Mouse (Mus musculus) lung, adult 2 months (tissue): ENCODE measurements around the gene Slc30a10. TPM values are rescaled to one million over a fixed set of nuclear protein-coding genes. Genes with fewer than 3 reads are reported as not detected.

Experiments
- DNase-seq: peaks from one replicate; pipeline ENCODE4 v3.0.0; 2022
- H3K4me1 ChIP-seq: fragments of 200-500 bp; 2 replicates; pipeline ENCODE4 v1.6.1; 2011; ENCODE audit warnings: low read length; ENCODE audit not compliant: control insufficient read depth, insufficient read depth
- H3K4me3 ChIP-seq: fragments of 200-500 bp; replicated peaks from 2 replicates; pipeline ENCODE3; 2011; ENCODE audit warnings: low read depth, mild to moderate bottlenecking, control low read depth, low read length; ENCODE audit errors: extremely low read depth
- CTCF ChIP-seq: fragments of 200-500 bp; IDR thresholded peaks from 2 replicates; pipeline ENCODE4 v1.5.1; 2011; ENCODE audit warnings: mild to moderate bottlenecking, low read length, control low read depth; ENCODE audit not compliant: insufficient read depth
- POLR2A ChIP-seq: fragments of 200-500 bp; IDR thresholded peaks from 2 replicates; pipeline ENCODE4 v1.6.1; 2011; ENCODE audit warnings: low read depth, mild to moderate bottlenecking, control low read depth, low read length, borderline replicate concordance; ENCODE audit errors: extremely low read depth
- WGBS: fragments of 180-500 bp; shearing (Covaris S2); methylation state at CpG from one replicate; pipeline ENCODE4 v1.1.7; 2018; 5-methylcytosine and 5-hydroxymethylcytosine counted together
- polyA plus RNA-seq: library from polyadenylated mRNA; depleted of rRNA; stranded (reverse); fragments of >200 nt; gene quantifications from 2 replicates; pipeline ENCODE4 v1.2.3, GENCODE M21; 2012; rRNA removed

Gene Slc30a10
- polyA plus RNA-seq, result 0.01 TPM in 1 of 2 replicates, not detected in the other

DNA sequence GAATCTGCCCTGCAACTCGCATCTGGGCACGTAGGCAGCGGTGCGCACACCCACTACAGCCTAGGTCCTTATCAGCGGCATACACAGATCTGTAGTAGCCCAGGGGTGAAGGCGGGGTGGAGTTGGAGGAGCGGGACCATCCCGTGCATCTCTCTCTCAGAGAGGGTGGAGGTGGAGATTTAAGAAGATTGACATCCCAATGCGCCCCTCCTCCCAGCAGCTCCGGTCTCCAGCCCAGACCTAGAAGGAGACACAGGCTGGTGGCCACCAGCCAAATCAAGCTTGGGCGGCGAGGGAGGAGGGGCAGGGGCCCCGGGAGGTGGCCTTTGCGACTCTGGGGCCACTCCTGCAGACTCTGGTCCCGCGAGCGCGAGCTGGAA lies at the start of gene Slc30a10:
Gene Slc30a10 (plus strand): TSS at position 274 of the 380 bp plus-strand sequence.
- no peak within 1 kb of the TSS for H3K4me3 ChIP-seq
- TF ChIP-seq POLR2A, result no peak
- TF ChIP-seq CTCF, result no peak

DNA sequence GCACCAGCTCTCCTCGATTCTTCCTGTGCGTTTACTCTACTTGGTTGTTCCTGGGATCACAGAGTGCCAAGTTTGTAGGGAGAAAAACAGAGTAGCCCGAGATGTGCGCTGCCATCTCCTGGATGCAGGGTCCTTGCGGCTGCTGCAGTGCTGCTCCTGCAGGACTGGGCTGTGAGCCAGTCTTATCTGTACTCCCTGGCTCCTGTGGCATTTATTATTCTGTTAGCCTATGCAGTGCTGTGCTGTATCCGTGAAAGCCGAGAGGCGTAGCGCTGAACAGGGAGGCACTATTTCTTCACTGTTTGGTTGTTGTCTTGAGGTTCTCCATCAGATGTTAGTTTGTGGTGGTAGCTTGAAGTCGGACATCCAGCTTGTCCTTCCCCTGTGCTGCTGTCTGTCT lies 48.7 kb upstream of the Slc30a10 start:
- WGBS, result 83% methylated on average over 10 of the region's 10 CpGs
- no peak for DNase-seq

More for the DNA sequence above, at the start of gene Slc30a10:
- no peaks in the 10 kb centered on the region for H3K4me1 ChIP-seq
- no peak for DNase-seq
- WGBS, result 5% methylated on average over 18 of the region's 18 CpGs

GRCm38 (mm10) chr1:185409831-185410230 lies 44.8 kb upstream of the Slc30a10 start:
- WGBS, result 75% methylated on average over 3 of the region's 3 CpGs
- H3K4me3 ChIP-seq, result no peak overlapping the region
- H3K4me1 ChIP-seq, result no peaks in the 10 kb centered on the region
- no peak for DNase-seq
- TF ChIP-seq CTCF (no peak), POLR2A (no peak)

More for the DNA sequence above, 48.7 kb upstream of the Slc30a10 start:
- Histone ChIP-seq H3K4me3 (no peak overlapping the region), H3K4me1 (no peaks in the 10 kb centered on the region)
- TF ChIP-seq CTCF (no peak), POLR2A (no peak)

DNA sequence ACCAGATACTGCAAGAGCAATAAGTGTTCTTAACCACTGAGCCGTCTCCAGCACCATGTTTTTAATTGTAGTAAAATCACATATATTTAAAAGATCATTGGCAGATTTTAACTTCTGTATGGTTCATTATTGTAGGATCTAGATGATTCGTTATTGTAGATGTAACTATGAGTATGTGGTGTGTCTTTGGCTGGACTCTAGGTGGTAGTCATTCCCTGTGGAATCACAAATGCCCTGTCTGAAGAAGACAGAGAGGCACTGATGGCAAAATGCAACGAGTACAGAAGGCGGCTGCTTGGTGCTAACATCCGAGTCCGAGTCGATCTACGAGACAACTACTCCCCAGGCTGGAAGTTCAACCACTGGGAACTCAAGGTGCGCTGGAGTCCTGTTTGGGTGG lies 36.6 kb upstream of the Slc30a10 start:
- TF ChIP-seq CTCF (no peak), POLR2A (no peak)
- 94% methylated on average over 9 of the region's 9 CpGs for WGBS
- Histone ChIP-seq H3K4me1 (no peaks in the 10 kb centered on the region), H3K4me3 (no peak overlapping the region)
- no peak for DNase-seq

GRCm38 (mm10) chr1:185419805-185420204 lies 34.8 kb upstream of the Slc30a10 start:
- WGBS, result 89% methylated on average over 5 of the region's 5 CpGs
- H3K4me3 ChIP-seq, result no peak overlapping the region
- H3K4me1 ChIP-seq, result no peaks in the 10 kb centered on the region
- DNase-seq, result no peak
- no peak for TF ChIP-seq CTCF
- no peak for TF ChIP-seq POLR2A

GRCm38 (mm10) chr1:185420776-185421175 lies 33.9 kb upstream of the Slc30a10 start:
- 79% methylated on average over 6 of the region's 6 CpGs for WGBS
- no peaks in the 10 kb centered on the region for H3K4me1 ChIP-seq
- no peak overlapping the region for H3K4me3 ChIP-seq
- TF ChIP-seq POLR2A, result no peak
- no peak for TF ChIP-seq CTCF
- no peak for DNase-seq

DNA sequence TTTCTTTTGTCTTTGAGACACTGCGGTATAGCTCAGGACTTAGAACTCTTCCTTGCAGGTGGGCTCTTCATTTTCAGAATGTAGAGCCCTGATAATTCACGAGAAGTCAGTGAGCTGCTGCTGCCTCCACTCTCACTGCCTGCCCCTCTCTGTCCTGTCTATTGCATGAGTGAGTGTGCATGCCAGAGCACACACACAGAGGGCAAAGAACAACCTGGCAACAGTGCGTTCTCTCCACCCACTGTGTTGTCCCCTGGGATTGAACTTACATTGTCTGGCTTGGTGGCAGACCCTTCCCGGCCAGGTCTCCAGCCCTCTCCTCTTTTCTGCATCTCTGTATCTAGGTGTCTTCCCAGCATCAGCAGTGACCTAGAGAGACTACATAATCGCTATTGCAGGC lies 28.1 kb upstream of the Slc30a10 start:
- DNase-seq, result no peak
- H3K4me3 ChIP-seq, result no peak overlapping the region
- TF ChIP-seq POLR2A, result no peak
- TF ChIP-seq CTCF, result no peak
- WGBS, result 97% methylated on average over 5 of the region's 5 CpGs
- H3K4me1 ChIP-seq, result no peaks in the 10 kb centered on the region

- no peak overlapping the region for H3K4me3 ChIP-seq
- no peaks in the 10 kb centered on the region for H3K4me1 ChIP-seq
- DNase-seq, result no peak
- no peak for TF ChIP-seq CTCF
- TF ChIP-seq POLR2A, result no peak
- 92% methylated on average over 5 of the region's 5 CpGs for WGBS
Measured at GRCm38 (mm10) chr1:185430488-185430887, 24.2 kb upstream of the Slc30a10 start.

DNA sequence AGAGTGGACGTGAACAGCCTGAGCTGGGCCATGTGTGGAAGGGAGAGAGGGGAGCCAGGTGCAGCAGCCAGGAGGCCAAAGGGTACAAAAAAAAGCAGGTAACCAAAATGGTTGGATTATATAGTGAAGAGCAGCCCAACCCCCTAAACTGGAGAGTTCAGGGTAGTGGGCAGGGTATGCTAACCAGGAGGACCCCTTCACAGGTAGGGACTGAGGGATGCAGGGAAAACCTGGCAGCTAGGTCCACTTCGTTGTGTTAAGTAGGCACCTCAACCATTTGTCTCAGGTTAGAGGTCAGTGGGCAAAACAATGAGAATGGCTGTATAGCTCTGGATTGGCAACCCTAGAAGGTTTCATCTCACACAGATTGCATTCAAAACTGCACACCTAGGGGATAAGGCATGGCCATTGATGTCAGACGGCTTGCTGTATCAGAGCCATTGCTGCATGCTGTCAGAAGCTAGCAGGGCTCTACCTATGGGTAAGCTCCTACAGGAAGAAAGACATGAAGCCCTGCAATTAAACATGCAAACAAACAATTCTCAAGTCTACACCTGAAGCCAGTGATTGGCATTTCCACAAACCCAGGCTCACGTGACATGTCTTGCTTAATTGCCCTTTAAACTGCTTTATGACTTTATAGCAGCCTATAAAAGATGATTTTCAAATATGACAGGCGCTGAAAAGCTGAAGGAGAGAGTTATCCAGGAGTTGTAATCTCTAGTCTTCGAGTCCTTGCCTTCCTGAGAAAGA lies 23.2 kb upstream of the Slc30a10 start:
- TF ChIP-seq CTCF, result no peak
- no peak for TF ChIP-seq POLR2A
- DNase-seq, result no peak
- WGBS, result 75% methylated on average over 6 of the region's 6 CpGs
- H3K4me3 ChIP-seq, result no peak overlapping the region
- H3K4me1 ChIP-seq, result no peaks in the 10 kb centered on the region

DNA sequence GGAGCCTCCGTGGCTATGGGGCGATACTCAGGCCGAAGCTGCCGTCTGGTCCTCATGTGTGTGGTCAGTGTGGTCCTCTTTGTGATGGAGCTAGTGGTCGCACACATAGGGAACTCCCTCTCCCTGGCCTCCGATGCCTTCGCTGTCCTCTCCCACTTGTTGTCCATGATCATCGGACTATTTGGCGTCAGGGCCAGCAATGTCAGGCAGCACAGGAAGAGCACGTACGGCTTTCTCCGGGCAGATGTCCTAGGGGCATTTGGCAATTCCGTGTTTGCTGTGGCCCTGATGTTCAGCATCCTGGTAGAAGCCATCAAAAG lies 22.7 kb upstream of the Slc30a10 start:
- no peaks in the 10 kb centered on the region for H3K4me1 ChIP-seq
- 75% methylated on average over 13 of the region's 13 CpGs for WGBS
- no peak for TF ChIP-seq POLR2A
- TF ChIP-seq CTCF, result no peak
- DNase-seq, result no peak
- H3K4me3 ChIP-seq, result no peak overlapping the region
